Mouse (Mus musculus) heart, postnatal 0 days (tissue): ENCODE measurements around the gene Hrh1. TPM values are rescaled to one million over a fixed set of nuclear protein-coding genes. Genes with fewer than 3 reads are reported as not detected.
"Not testable (repeated sequence)": the region's sequence is repeated elsewhere in the genome, so short reads cannot be mapped to it uniquely, and the experiment has no call there.

ENCODE experiments used
- ATAC-seq: fragments of 200-750 bp; cut with Nextera tagmentation; 2 replicates; pipeline ENCODE4 v1.8.0; 2017; ENCODE audit warnings: low read depth, moderate number of reproducible peaks, moderate library complexity; ENCODE audit not compliant: insufficient read depth
- DNase-seq: peaks from one replicate; pipeline ENCODE4 v3.0.0-alpha.2; 2016; ENCODE audit warnings: low spot score
- H3K27ac ChIP-seq: fragments of 300-500 bp; sonication (generic); 2 replicates; pipeline ENCODE4 v1.5.1; 2014; ENCODE audit warnings: low read depth, mild to moderate bottlenecking
- H3K27me3 ChIP-seq: fragments of 300-500 bp; sonication (generic); 2 replicates; pipeline ENCODE4 v1.6.1; 2014; ENCODE audit warnings: low read length, mixed read lengths; ENCODE audit not compliant: control insufficient read depth, insufficient read depth
- H3K36me3 ChIP-seq: fragments of 300-500 bp; sonication (generic); replicated peaks from 2 replicates; pipeline ENCODE4 v1.6.1; 2014; ENCODE audit warnings: low read length, mixed read lengths; ENCODE audit not compliant: control insufficient read depth, insufficient read depth
- H3K4me1 ChIP-seq: fragments of 300-500 bp; sonication (generic); 2 replicates; pipeline ENCODE4 v1.6.1; 2014; ENCODE audit warnings: antibody characterized with exemption; ENCODE audit not compliant: control insufficient read depth, insufficient read depth
- H3K4me2 ChIP-seq: fragments of 300-500 bp; sonication (generic); 2 replicates; pipeline ENCODE4 v1.6.1; 2014; ENCODE audit warnings: low read depth, mild to moderate bottlenecking, low read length, moderate library complexity
- H3K4me3 ChIP-seq: fragments of 300-500 bp; sonication (generic); 2 replicates; pipeline ENCODE4 v1.5.1; 2014; ENCODE audit warnings: low read depth, low read length
- H3K9ac ChIP-seq: fragments of 300-500 bp; sonication (generic); replicated peaks from 2 replicates; pipeline ENCODE4 v1.6.1; 2014; ENCODE audit warnings: low read depth, low read length, mixed read lengths
- H3K9me3 ChIP-seq: fragments of 300-500 bp; sonication (generic); replicated peaks from 2 replicates; pipeline ENCODE4 v1.6.1; 2016; ENCODE audit warnings: low read length; ENCODE audit not compliant: control insufficient read depth
- CTCF ChIP-seq: IDR thresholded peaks from 2 replicates; pipeline ENCODE4 v1.5.1; 2016; ENCODE audit warnings: antibody characterized with exemption, control low read depth, low read depth
- EP300 ChIP-seq: IDR thresholded peaks from 2 replicates; pipeline ENCODE4 v1.6.1; 2016; ENCODE audit warnings: antibody characterized with exemption, low read depth
- WGBS: fragments of 180-500 bp; shearing (Covaris S2); extraction: QIAGEN DNeasy Blood & Tissue Kit; methylation state at CpG from one replicate; pipeline ENCODE4 v1.1.7; 2014; 5-methylcytosine and 5-hydroxymethylcytosine counted together
- polyA plus RNA-seq: library from polyadenylated mRNA; unstranded; fragments of >200 nt; fragmentation: Nextera tagmentation; extraction: Ambion mirVana; gene quantifications from 2 replicates; pipeline ENCODE4 v1.2.1, GENCODE M21; 2015
- total RNA-seq: library from RNA; depleted of rRNA; stranded (reverse); fragments of >200 nt; gene quantifications from 2 replicates; pipeline ENCODE4 v1.2.3, GENCODE M21; 2014; ENCODE audit warnings: low replicate concordance; rRNA removed

Hrh1 gene
- total and polyA plus RNA-seq, 2 experiments from 2014 or later: not detected

GRCm38 (mm10) chr6:114479644-114480410, 82.1 kb downstream of the Hrh1 start:
- no peaks in the 10 kb centered on the region for H3K36me3 ChIP-seq
- H3K4me3 ChIP-seq: no peak overlapping the region
- no peak overlapping the region for H3K4me2 ChIP-seq
- no peaks in the 10 kb centered on the region for H3K9me3 ChIP-seq
- H3K27ac ChIP-seq: no peak overlapping the region
- 83% methylated on average over 16 of the region's 16 CpGs for WGBS
- no peaks in the 10 kb centered on the region for H3K4me1 ChIP-seq
- no peaks in the 10 kb centered on the region for H3K27me3 ChIP-seq
- ATAC-seq (no peak), DNase-seq (no peak)
- TF ChIP-seq EP300: no peak
- peak; percentile 18; the same call in 1 of the 2 replicates for TF ChIP-seq CTCF
- no peak overlapping the region for H3K9ac ChIP-seq

- Histone ChIP-seq H3K4me1 (no peaks in the 10 kb centered on the region), H3K27me3 (no peaks in the 10 kb centered on the region), H3K36me3 (no peaks in the 10 kb centered on the region), H3K4me2 (no peak overlapping the region), H3K9me3 (no peaks in the 10 kb centered on the region), H3K27ac (no peak overlapping the region), H3K9ac (no peak overlapping the region), H3K4me3 (no peak overlapping the region)
- WGBS: 68% methylated on average over 3 of the region's 3 CpGs
- DNase-seq (no peak), ATAC-seq (no peak)
- TF ChIP-seq CTCF (no peak), EP300 (no peak)
Measured at GRCm38 (mm10) chr6:114489371-114489770, 91.6 kb downstream of the Hrh1 start.

GRCm38 (mm10) chr6:114492588-114492987, 94.9 kb downstream of the Hrh1 start:
- 63% methylated on average over 10 of the region's 10 CpGs for WGBS

GRCm38 (mm10) chr6:114494987-114495386, 97.3 kb downstream of the Hrh1 start:
- not testable (repeated sequence) for DNase-seq, H3K9ac ChIP-seq, H3K36me3 ChIP-seq, H3K9me3 ChIP-seq, ATAC-seq, H3K4me3 ChIP-seq, H3K27ac ChIP-seq, H3K4me1 ChIP-seq, H3K4me2 ChIP-seq, H3K27me3 ChIP-seq
- WGBS: 19% methylated on average over 11 of the region's 12 CpGs

More at GRCm38 (mm10) chr6:114492588-114492987, 94.9 kb downstream of the Hrh1 start:
- H3K36me3 ChIP-seq, H3K9me3 ChIP-seq, DNase-seq, H3K4me1 ChIP-seq, ATAC-seq, H3K27me3 ChIP-seq, H3K4me2 ChIP-seq, H3K4me3 ChIP-seq, H3K9ac ChIP-seq, H3K27ac ChIP-seq: not testable (repeated sequence)

GRCm38 (mm10) chr6:114514038-114514437, 116.3 kb downstream of the Hrh1 start:
- not testable (repeated sequence) for H3K9ac ChIP-seq, H3K4me2 ChIP-seq, DNase-seq, H3K27ac ChIP-seq, H3K4me3 ChIP-seq, ATAC-seq, H3K9me3 ChIP-seq, H3K36me3 ChIP-seq, H3K4me1 ChIP-seq, H3K27me3 ChIP-seq
- 23% methylated on average over 14 of the region's 17 CpGs for WGBS

GRCm38 (mm10) chr6:114528709-114529108, 131.0 kb downstream of the Hrh1 start:
- H3K27ac ChIP-seq, H3K4me2 ChIP-seq, DNase-seq, H3K27me3 ChIP-seq, H3K4me3 ChIP-seq, H3K9me3 ChIP-seq, H3K9ac ChIP-seq, ATAC-seq, H3K36me3 ChIP-seq, H3K4me1 ChIP-seq: not testable (repeated sequence)
- no CpG with 5 or more reads among the region's 12 CpGs for whole genome bisulfite sequencing

Other genes with a start within 250 kb of the Hrh1 start
- 0.27 and 0.34 TPM in 2 replicates for gene Slc6a1, start 115.3 kb upstream of the Hrh1 start, total RNA-seq
- 0.05 TPM in 1 of 2 replicates, not detected in the other for gene Slc6a1, start 115.3 kb upstream of the Hrh1 start, polyA plus RNA-seq
- 14.8 and 26.7 TPM in 2 replicates for gene Atg7, start 245.2 kb downstream of the Hrh1 start, total RNA-seq
- 13.8 and 13.9 TPM in 2 replicates for gene Atg7, start 245.2 kb downstream of the Hrh1 start, polyA plus RNA-seq